Mouse (Mus musculus) limb, embryonic 14.5 days (tissue): ENCODE data around the gene L3mbtl4. TPM values are rescaled to one million over a fixed set of nuclear protein-coding genes. Genes with fewer than 3 reads are reported as not detected.

Experiments
- ATAC-seq: fragments of 200-750 bp; cut with Nextera tagmentation; 2 replicates; pipeline ENCODE4 v1.8.0; 2017; ENCODE audit warnings: low read depth, moderate number of reproducible peaks, moderate TSS enrichment; ENCODE audit not compliant: low FRiP score
- DNase-seq: peaks from one replicate; pipeline ENCODE4 v3.0.0-alpha.2; 2015; ENCODE audit warnings: low spot score
- H3K27ac ChIP-seq: fragments of 300-500 bp; sonication (generic); replicated peaks from 2 replicates; pipeline ENCODE4 v1.5.1; 2014; ENCODE audit warnings: low read depth, mild to moderate bottlenecking, low read length, moderate library complexity, mixed read lengths
- H3K27me3 ChIP-seq: fragments of 300-500 bp; sonication (generic); 2 replicates; pipeline ENCODE4 v1.6.1; 2014; ENCODE audit warnings: low read length, mixed read lengths; ENCODE audit not compliant: control insufficient read depth, insufficient read depth
- H3K36me3 ChIP-seq: fragments of 300-500 bp; sonication (generic); 2 replicates; pipeline ENCODE4 v1.6.1; 2014; ENCODE audit warnings: mild to moderate bottlenecking, low read length, moderate library complexity, mixed read lengths; ENCODE audit not compliant: control insufficient read depth, insufficient read depth
- H3K4me1 ChIP-seq: fragments of 300-500 bp; sonication (generic); 2 replicates; pipeline ENCODE4 v1.6.1; 2014; ENCODE audit warnings: antibody characterized with exemption, low read length, mixed read lengths; ENCODE audit not compliant: control insufficient read depth, insufficient read depth
- H3K4me2 ChIP-seq: fragments of 300-500 bp; sonication (generic); replicated peaks from 2 replicates; pipeline ENCODE4 v1.6.1; 2014; ENCODE audit warnings: low read depth, mild to moderate bottlenecking, low read length, moderate library complexity; ENCODE audit not compliant: severe bottlenecking
- H3K4me3 ChIP-seq: fragments of 300-500 bp; sonication (generic); replicated peaks from 2 replicates; pipeline ENCODE4 v1.5.1; 2014; ENCODE audit warnings: low read length
- H3K9ac ChIP-seq: fragments of 300-500 bp; sonication (generic); 2 replicates; pipeline ENCODE4 v1.6.1; 2014; ENCODE audit warnings: mild to moderate bottlenecking, low read depth, low read length, moderate library complexity; ENCODE audit not compliant: severe bottlenecking
- H3K9me3 ChIP-seq: fragments of 300-500 bp; sonication (generic); 2 replicates; pipeline ENCODE4 v1.6.1; 2016; ENCODE audit warnings: low read length; ENCODE audit not compliant: control insufficient read depth
- POLR2A ChIP-seq: fragments of 200-500 bp; IDR thresholded peaks from 2 replicates; pipeline ENCODE4 v1.8.0; 2012; ENCODE audit warnings: inconsistent platforms, mild to moderate bottlenecking, moderate library complexity, borderline replicate concordance; ENCODE audit not compliant: insufficient read depth, insufficient read length; ENCODE audit errors: extremely low read depth
- WGBS: fragments of 180-500 bp; shearing (Covaris S2); extraction: QIAGEN DNeasy Blood & Tissue Kit; methylation state at CpG from one replicate; pipeline ENCODE4 v1.1.7; 2014; 5-methylcytosine and 5-hydroxymethylcytosine counted together
- polyA plus RNA-seq, 2 experiments: library from polyadenylated mRNA; depleted of rRNA in 1 of 2; stranded (reverse) in 1 of 2; unstranded in 1 of 2; fragments of >200 nt; fragmentation: Nextera tagmentation in 1 of 2; extraction: Ambion mirVana in 1 of 2; gene quantifications; 2 replicates each; pipeline versions ENCODE4 v1.2.1 to v1.2.3; 2012 to 2014

The L3mbtl4 gene
- polyA plus RNA-seq, 2 experiments, result 0.10 TPM; not detected in 1

- H3K27me3 ChIP-seq, result no peaks in the 10 kb centered on the region
- H3K27ac ChIP-seq, result no peak overlapping the region
- WGBS, result 79% methylated on average over 4 of the region's 4 CpGs
- H3K36me3 ChIP-seq, result no peaks in the 10 kb centered on the region
- ATAC-seq (no peak), DNase-seq (no peak)
- no peak overlapping the region for H3K4me3 ChIP-seq
- peaks cover 6% of the 10 kb centered on the region; the same call in 1 of the 2 replicates for H3K4me1 ChIP-seq
- no peak for TF ChIP-seq POLR2A
- no peaks in the 10 kb centered on the region for H3K9me3 ChIP-seq
- H3K9ac ChIP-seq, result no peak overlapping the region
- no peak overlapping the region for H3K4me2 ChIP-seq
Observed at GRCm38 (mm10) chr17:68288094-68288493, 14.5 kb downstream of the L3mbtl4 start.

GRCm38 (mm10) chr17:68288699-68289098, 15.1 kb downstream of the L3mbtl4 start:
- no peak for TF ChIP-seq POLR2A
- Histone ChIP-seq H3K27me3 (no peaks in the 10 kb centered on the region), H3K4me1 (peaks cover 6% of the 10 kb centered on the region; the same call in 1 of the 2 replicates), H3K9me3 (no peaks in the 10 kb centered on the region), H3K36me3 (no peaks in the 10 kb centered on the region), H3K4me3 (no peak overlapping the region), H3K27ac (no peak overlapping the region), H3K4me2 (no peak overlapping the region), H3K9ac (no peak overlapping the region)
- DNase-seq, result no peak
- WGBS, result 36% methylated on average over 8 of the region's 8 CpGs
- no peak for ATAC-seq

GRCm38 (mm10) chr17:68291713-68292364, 18.2 kb downstream of the L3mbtl4 start:
- no peak overlapping the region for H3K4me3 ChIP-seq
- WGBS, result 28% methylated on average over 9 of the region's 9 CpGs
- no peak overlapping the region for H3K9ac ChIP-seq
- no peak overlapping the region for H3K4me2 ChIP-seq
- H3K27ac ChIP-seq, result no peak overlapping the region
- no peaks in the 10 kb centered on the region for H3K27me3 ChIP-seq
- peaks cover 2% of the 10 kb centered on the region; the same call in 1 of the 2 replicates for H3K4me1 ChIP-seq
- ATAC-seq (peak; percentile 55; the same call in 1 of the 2 replicates), DNase-seq (no peak)
- no peak for TF ChIP-seq POLR2A
- H3K36me3 ChIP-seq, result no peaks in the 10 kb centered on the region
- no peaks in the 10 kb centered on the region for H3K9me3 ChIP-seq

GRCm38 (mm10) chr17:68308381-68308780, 34.8 kb downstream of the L3mbtl4 start:
- no peaks in the 10 kb centered on the region for H3K4me1 ChIP-seq
- H3K4me3 ChIP-seq, result no peak overlapping the region
- H3K27me3 ChIP-seq, result no peaks in the 10 kb centered on the region
- no peak overlapping the region for H3K4me2 ChIP-seq
- no peaks in the 10 kb centered on the region for H3K9me3 ChIP-seq
- no peak for TF ChIP-seq POLR2A
- no peak overlapping the region for H3K9ac ChIP-seq
- no peaks in the 10 kb centered on the region for H3K36me3 ChIP-seq
- no peak overlapping the region for H3K27ac ChIP-seq
- DNase-seq, result no peak
- 79% methylated on average over 6 of the region's 6 CpGs for WGBS
- no peak for ATAC-seq

- Histone ChIP-seq H3K9me3 (no peaks in the 10 kb centered on the region), H3K9ac (no peak overlapping the region), H3K36me3 (no peaks in the 10 kb centered on the region), H3K4me2 (no peak overlapping the region), H3K27me3 (no peaks in the 10 kb centered on the region), H3K4me1 (no peaks in the 10 kb centered on the region), H3K4me3 (no peak overlapping the region), H3K27ac (no peak overlapping the region)
- DNase-seq (peak; percentile 27), ATAC-seq (peak; percentile 57; the same call in 1 of the 2 replicates)
- WGBS, result 76% methylated on average over 5 of the region's 5 CpGs
- TF ChIP-seq POLR2A, result no peak
Observed at GRCm38 (mm10) chr17:68312286-68312927, 38.8 kb downstream of the L3mbtl4 start.
